Mouse (Mus musculus) liver, embryonic 14.5 days (tissue): ENCODE data around the gene Golga5.

Experiments used
- CTCF ChIP-seq: IDR thresholded peaks from 2 replicates; pipeline ENCODE4 v1.5.1; 2016; ENCODE audit warnings: antibody characterized with exemption, low read depth, control low read depth
- EP300 ChIP-seq: IDR thresholded peaks from 2 replicates; pipeline ENCODE4 v1.6.1; 2016; ENCODE audit warnings: antibody characterized with exemption, low read depth

- TF ChIP-seq CTCF (no peak), EP300 (no peak)
Measured at GRCm38 (mm10) chr12:102524216-102524615, 55.3 kb downstream of the Golga5 start.
